Mouse (Mus musculus): ENCODE measurements around the gene Lin7a. TPM values are rescaled to one million over a fixed set of nuclear protein-coding genes. Genes with fewer than 3 reads are reported as not detected.

Lin7a gene
- polyA plus RNA-seq, 1 experiment: 21.3 TPM

GRCm38 (mm10) chr10:107381143-107381746 lies 109.8 kb downstream of the Lin7a start:
- H3K27ac ChIP-seq (ENCODE audit: insufficient read depth, low read length): no peak overlapping the region
- no peak overlapping the region for H3K4me3 ChIP-seq (ENCODE audit: insufficient read depth, low read length)
- no peaks in the 10 kb centered on the region for H3K4me1 ChIP-seq (ENCODE audit: control insufficient read depth, insufficient read depth, low read length)
- TF ChIP-seq CTCF (IDR thresholded peaks at IDR 0.05; ENCODE audit: extremely low read depth, insufficient read depth, low read length): no peak
- no peak for TF ChIP-seq POLR2A (IDR thresholded peaks at IDR 0.05; ENCODE audit: extremely low read depth, insufficient read depth, low read length)

GRCm38 (mm10) chr10:107383825-107384224 lies 112.3 kb downstream of the Lin7a start:
- H3K4me1 ChIP-seq (ENCODE audit: control insufficient read depth, insufficient read depth, low read length): no peaks in the 10 kb centered on the region
- H3K4me3 ChIP-seq (ENCODE audit: insufficient read depth, low read length): no peak overlapping the region
- no peak overlapping the region for H3K27ac ChIP-seq (ENCODE audit: insufficient read depth, low read length)
- no peak for TF ChIP-seq CTCF (IDR thresholded peaks at IDR 0.05; ENCODE audit: extremely low read depth, insufficient read depth, low read length)
- TF ChIP-seq POLR2A (IDR thresholded peaks at IDR 0.05; ENCODE audit: extremely low read depth, insufficient read depth, low read length): no peak

GRCm38 (mm10) chr10:107389505-107389904 lies 118.0 kb downstream of the Lin7a start:
- TF ChIP-seq CTCF (IDR thresholded peaks at IDR 0.05; ENCODE audit: extremely low read depth, insufficient read depth, low read length): peak; percentile 67
- no peak for TF ChIP-seq POLR2A (IDR thresholded peaks at IDR 0.05; ENCODE audit: extremely low read depth, insufficient read depth, low read length)
- Histone ChIP-seq H3K4me1 (ENCODE audit: control insufficient read depth, insufficient read depth, low read length) (no peaks in the 10 kb centered on the region), H3K4me3 (ENCODE audit: insufficient read depth, low read length) (no peak overlapping the region), H3K27ac (ENCODE audit: insufficient read depth, low read length) (no peak overlapping the region)

GRCm38 (mm10) chr10:107405347-107405746 lies 133.9 kb downstream of the Lin7a start:
- H3K27ac ChIP-seq (ENCODE audit: insufficient read depth, low read length): no peak overlapping the region
- no peak overlapping the region for H3K4me3 ChIP-seq (ENCODE audit: insufficient read depth, low read length)
- H3K4me1 ChIP-seq (ENCODE audit: control insufficient read depth, insufficient read depth, low read length): no peaks in the 10 kb centered on the region
- TF ChIP-seq POLR2A (IDR thresholded peaks at IDR 0.05; ENCODE audit: extremely low read depth, insufficient read depth, low read length): no peak
- no peak for TF ChIP-seq CTCF (IDR thresholded peaks at IDR 0.05; ENCODE audit: extremely low read depth, insufficient read depth, low read length)

DNA sequence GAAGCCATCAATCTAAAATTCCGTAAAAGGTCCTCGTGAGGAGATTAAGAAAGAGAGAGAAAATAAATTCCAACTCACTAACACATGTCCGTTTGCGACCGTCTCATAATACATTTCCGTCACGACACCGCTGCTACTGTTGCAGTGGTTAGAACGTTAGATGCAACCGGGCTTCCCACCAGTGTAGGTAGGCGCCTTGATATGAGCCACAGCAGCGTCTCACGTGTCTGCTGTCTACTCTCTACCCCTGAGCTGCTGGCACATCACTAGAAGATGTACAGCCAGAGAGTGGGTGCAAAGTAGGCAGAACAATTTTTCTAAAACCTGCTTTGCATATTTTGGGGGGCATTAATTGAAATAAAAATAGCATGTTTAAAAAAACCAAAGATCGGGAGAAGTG lies 146.8 kb downstream of the Lin7a start:
- Histone ChIP-seq H3K27ac (ENCODE audit: insufficient read depth, low read length) (no peak overlapping the region), H3K4me1 (ENCODE audit: control insufficient read depth, insufficient read depth, low read length) (no peaks in the 10 kb centered on the region)
- TF ChIP-seq CTCF (IDR thresholded peaks at IDR 0.05; ENCODE audit: extremely low read depth, insufficient read depth, low read length) (no peak), POLR2A (IDR thresholded peaks at IDR 0.05; ENCODE audit: extremely low read depth, insufficient read depth, low read length) (no peak)

GRCm38 (mm10) chr10:107436967-107437366 lies 165.5 kb downstream of the Lin7a start:
- TF ChIP-seq CTCF (IDR thresholded peaks at IDR 0.05; ENCODE audit: extremely low read depth, insufficient read depth, low read length) (no peak), POLR2A (IDR thresholded peaks at IDR 0.05; ENCODE audit: extremely low read depth, insufficient read depth, low read length) (no peak)
- H3K4me3 ChIP-seq (ENCODE audit: insufficient read depth, low read length): no peak overlapping the region
- no peak overlapping the region for H3K27ac ChIP-seq (ENCODE audit: insufficient read depth, low read length)
- no peaks in the 10 kb centered on the region for H3K4me1 ChIP-seq (ENCODE audit: control insufficient read depth, insufficient read depth, low read length)

More for the DNA sequence above, 146.8 kb downstream of the Lin7a start:
- peak overlapping the region; percentile 32; the same call in 1 of the 2 replicates for H3K4me3 ChIP-seq (ENCODE audit: insufficient read depth, low read length)

- Histone ChIP-seq H3K4me3 (ENCODE audit: insufficient read depth, low read length) (no peak overlapping the region), H3K4me1 (ENCODE audit: control insufficient read depth, insufficient read depth, low read length) (no peaks in the 10 kb centered on the region), H3K27ac (ENCODE audit: insufficient read depth, low read length) (no peak overlapping the region)
- TF ChIP-seq POLR2A (IDR thresholded peaks at IDR 0.05; ENCODE audit: extremely low read depth, insufficient read depth, low read length): no peak
- TF ChIP-seq CTCF (IDR thresholded peaks at IDR 0.05; ENCODE audit: extremely low read depth, insufficient read depth, low read length): peak; percentile 55
Measured at GRCm38 (mm10) chr10:107442781-107443180, 171.3 kb downstream of the Lin7a start.

GRCm38 (mm10) chr10:107449496-107450330 lies 178.2 kb downstream of the Lin7a start:
- no peak for TF ChIP-seq CTCF (IDR thresholded peaks at IDR 0.05; ENCODE audit: extremely low read depth, insufficient read depth, low read length)
- TF ChIP-seq POLR2A (IDR thresholded peaks at IDR 0.05; ENCODE audit: extremely low read depth, insufficient read depth, low read length): no peak
- H3K4me1 ChIP-seq (ENCODE audit: control insufficient read depth, insufficient read depth, low read length): no peaks in the 10 kb centered on the region
- H3K4me3 ChIP-seq (ENCODE audit: insufficient read depth, low read length): no peak overlapping the region
- no peak overlapping the region for H3K27ac ChIP-seq (ENCODE audit: insufficient read depth, low read length)

DNA sequence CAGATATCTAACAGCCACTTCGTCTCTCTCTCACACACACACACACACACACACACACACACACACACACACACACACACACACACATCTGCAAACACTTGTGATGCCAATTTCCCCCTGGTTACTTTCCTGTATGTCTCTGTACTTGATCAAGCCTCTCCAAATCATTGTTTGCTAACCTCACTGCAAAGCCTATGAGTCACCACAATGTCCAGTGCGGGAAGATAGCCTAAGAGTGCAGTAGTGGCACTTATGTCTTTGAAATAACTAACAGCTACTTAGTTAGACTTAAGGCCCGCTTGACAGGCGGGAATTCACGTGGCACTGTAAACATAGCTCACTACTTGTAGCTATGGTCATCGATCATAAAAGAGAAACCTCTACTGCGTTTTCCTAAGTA lies 196.3 kb downstream of the Lin7a start:
- TF ChIP-seq POLR2A (IDR thresholded peaks at IDR 0.05; ENCODE audit: extremely low read depth, insufficient read depth, low read length): no peak
- no peak for TF ChIP-seq CTCF (IDR thresholded peaks at IDR 0.05; ENCODE audit: extremely low read depth, insufficient read depth, low read length)

More for the DNA sequence above, 196.3 kb downstream of the Lin7a start:
- H3K4me1 ChIP-seq (ENCODE audit: control insufficient read depth, insufficient read depth, low read length): no peaks in the 10 kb centered on the region
- H3K4me3 ChIP-seq (ENCODE audit: insufficient read depth, low read length): no peak overlapping the region
- no peak overlapping the region for H3K27ac ChIP-seq (ENCODE audit: insufficient read depth, low read length)

Other genes with a start within 250 kb of the Lin7a start
- gene Acss3, start 148.0 kb upstream of the Lin7a start, polyA plus RNA-seq (2012; rRNA removed): 0.62 and 0.81 TPM in 2 replicates
- not detected in 2 replicates for gene Myf5, start 214.4 kb downstream of the Lin7a start, polyA plus RNA-seq (2012; rRNA removed)
- gene Myf6, start 223.1 kb downstream of the Lin7a start, polyA plus RNA-seq (2012; rRNA removed): not detected in 2 replicates

Data from cortical plate, adult 2 months (tissue).